Mouse (Mus musculus) neural tube, embryonic 11.5 days (tissue): ENCODE data around the gene Nip7. TPM values are rescaled to one million over a fixed set of nuclear protein-coding genes. Genes with fewer than 3 reads are reported as not detected.
A peak's percentile ranks its signal among the peaks of the same experiment; 100 is the strongest.
"Not testable (repeated sequence)": the region's sequence is repeated elsewhere in the genome, so short reads cannot be mapped to it uniquely, and the experiment has no call there.

Experiments
- ATAC-seq: fragments of 200-750 bp; cut with Nextera tagmentation; 2 replicates; pipeline ENCODE4 v1.8.0; 2017; ENCODE audit warnings: moderate number of reproducible peaks, mild to moderate bottlenecking, moderate TSS enrichment, moderate library complexity; ENCODE audit not compliant: insufficient read depth, low FRiP score, low TSS enrichment
- DNase-seq: peaks from one replicate; pipeline ENCODE4 v3.0.0-alpha.2; 2015; ENCODE audit warnings: low spot score
- H3K27ac ChIP-seq: fragments of 300-500 bp; sonication (generic); 2 replicates; pipeline ENCODE4 v1.5.1; 2014; ENCODE audit warnings: low read depth, mild to moderate bottlenecking, low read length
- H3K27me3 ChIP-seq: fragments of 300-500 bp; sonication (generic); 2 replicates; pipeline ENCODE4 v1.6.1; 2014; ENCODE audit warnings: mild to moderate bottlenecking, low read length, mixed read lengths; ENCODE audit not compliant: control insufficient read depth, insufficient read depth
- H3K36me3 ChIP-seq: fragments of 300-500 bp; sonication (generic); 2 replicates; pipeline ENCODE4 v1.6.1; 2014; ENCODE audit warnings: mild to moderate bottlenecking, low read length, moderate library complexity, mixed read lengths; ENCODE audit not compliant: control insufficient read depth, insufficient read depth
- H3K4me1 ChIP-seq: fragments of 300-500 bp; sonication (generic); 2 replicates; pipeline ENCODE4 v1.6.1; 2014; ENCODE audit warnings: low read length, mixed read lengths; ENCODE audit not compliant: control insufficient read depth, insufficient read depth
- H3K4me2 ChIP-seq: fragments of 300-500 bp; sonication (generic); 2 replicates; pipeline ENCODE4 v1.6.1; 2014; ENCODE audit warnings: low read depth, mild to moderate bottlenecking, moderate library complexity
- H3K4me3 ChIP-seq: fragments of 300-500 bp; sonication (generic); 2 replicates; pipeline ENCODE4 v1.5.1; 2014; ENCODE audit warnings: low read depth, low read length
- H3K9ac ChIP-seq: fragments of 300-500 bp; sonication (generic); 2 replicates; pipeline ENCODE4 v1.6.1; 2014; ENCODE audit warnings: mild to moderate bottlenecking, low read length
- H3K9me3 ChIP-seq: fragments of 300-500 bp; sonication (generic); 2 replicates; pipeline ENCODE4 v1.6.1; 2016; ENCODE audit warnings: low read length; ENCODE audit not compliant: control insufficient read depth
- WGBS: fragments of 180-500 bp; shearing (Covaris S2); extraction: QIAGEN DNeasy Blood & Tissue Kit; methylation state at CpG from one replicate; pipeline ENCODE4 v1.1.7; 2014; 5-methylcytosine and 5-hydroxymethylcytosine counted together
- polyA plus RNA-seq: library from polyadenylated mRNA; unstranded; fragments of >200 nt; fragmentation: Nextera tagmentation; extraction: Ambion mirVana; gene quantifications from 2 replicates; pipeline ENCODE4 v1.2.1, GENCODE M21; 2014

Gene Nip7
- polyA plus RNA-seq, 1 experiment from 2014 or later = 86.1 TPM

GRCm38 (mm10) chr8:107031577-107032090 lies 25.0 kb upstream of the Nip7 start:
- Histone ChIP-seq H3K4me1 (peaks cover 8% of the 10 kb centered on the region), H3K27me3 (no peaks in the 10 kb centered on the region), H3K27ac (peak overlapping the region; percentile 53), H3K4me3 (peak overlapping the region; percentile 94), H3K9me3 (no peaks in the 10 kb centered on the region), H3K36me3 (no peaks in the 10 kb centered on the region), H3K4me2 (peak overlapping the region; percentile 78), H3K9ac (peak overlapping the region; percentile 94)
- under 1% methylated on average over 35 of the region's 40 CpGs for WGBS
- no peak for DNase-seq
- peak; percentile 31; the same call in 1 of the 2 replicates for ATAC-seq

- not testable (repeated sequence) for H3K4me3 ChIP-seq, H3K36me3 ChIP-seq, H3K4me2 ChIP-seq, ATAC-seq, H3K27me3 ChIP-seq, H3K9ac ChIP-seq, H3K27ac ChIP-seq, H3K4me1 ChIP-seq, DNase-seq, H3K9me3 ChIP-seq
- WGBS = 94% methylated on average over 2 of the region's 2 CpGs
These were observed 23.1 kb upstream of the Nip7 start for GRCm38 (mm10) chr8:107033609-107034008.

- no peak for ATAC-seq
- no peaks in the 10 kb centered on the region for H3K9me3 ChIP-seq
- no peak overlapping the region for H3K9ac ChIP-seq
- no peaks in the 10 kb centered on the region for H3K27me3 ChIP-seq
- no peak for DNase-seq
- H3K36me3 ChIP-seq = peaks cover 2% of the 10 kb centered on the region
- H3K27ac ChIP-seq = no peak overlapping the region
- peaks cover 8% of the 10 kb centered on the region for H3K4me1 ChIP-seq
- WGBS = 84% methylated on average over 3 of the region's 3 CpGs
- no peak overlapping the region for H3K4me2 ChIP-seq
- no peak overlapping the region for H3K4me3 ChIP-seq
These were observed 21.0 kb upstream of the Nip7 start for GRCm38 (mm10) chr8:107035641-107036040.

- peaks cover 8% of the 10 kb centered on the region for H3K4me1 ChIP-seq
- no peaks in the 10 kb centered on the region for H3K27me3 ChIP-seq
- DNase-seq = no peak
- H3K36me3 ChIP-seq = peaks cover 3% of the 10 kb centered on the region
- ATAC-seq = no peak
- no peak overlapping the region for H3K4me2 ChIP-seq
- no peak overlapping the region for H3K4me3 ChIP-seq
- H3K9ac ChIP-seq = no peak overlapping the region
- no peaks in the 10 kb centered on the region for H3K9me3 ChIP-seq
- 94% methylated on average over 8 of the region's 8 CpGs for WGBS
- H3K27ac ChIP-seq = no peak overlapping the region
These were observed 20.1 kb upstream of the Nip7 start for GRCm38 (mm10) chr8:107036626-107037025.

- WGBS = 86% methylated on average over 7 of the region's 7 CpGs
- peaks cover 17% of the 10 kb centered on the region for H3K36me3 ChIP-seq
These were observed 16.0 kb upstream of the Nip7 start for GRCm38 (mm10) chr8:107040632-107041031.

GRCm38 (mm10) chr8:107045478-107045877 lies 11.2 kb upstream of the Nip7 start:
- Histone ChIP-seq H3K4me1 (0 out of 2 replicates have a peak, but pooled peaks cover 4% of the 10 kb centered on the region), H3K36me3 (peaks cover 23% of the 10 kb centered on the region), H3K9ac (no peak overlapping the region), H3K4me2 (no peak overlapping the region), H3K9me3 (no peaks in the 10 kb centered on the region), H3K27ac (no peak overlapping the region), H3K27me3 (no peaks in the 10 kb centered on the region), H3K4me3 (no peak overlapping the region)
- 89% methylated on average over 6 of the region's 6 CpGs for WGBS
- ATAC-seq = no peak
- DNase-seq = no peak

More at GRCm38 (mm10) chr8:107040632-107041031, 16.0 kb upstream of the Nip7 start:
- H3K4me3 ChIP-seq = no peak overlapping the region
- H3K27ac ChIP-seq = no peak overlapping the region
- DNase-seq (no peak), ATAC-seq (no peak)
- H3K27me3 ChIP-seq = no peaks in the 10 kb centered on the region
- H3K9me3 ChIP-seq = no peaks in the 10 kb centered on the region
- H3K9ac ChIP-seq = no peak overlapping the region
- H3K4me1 ChIP-seq = no peaks in the 10 kb centered on the region
- H3K4me2 ChIP-seq = no peak overlapping the region

GRCm38 (mm10) chr8:107046976-107047375 lies 9.7 kb upstream of the Nip7 start:
- Histone ChIP-seq H3K27ac (no peak overlapping the region), H3K4me2 (0 out of 2 replicates have a peak overlapping the region, but pooled peaks have one; percentile 93), H3K9ac (no peak overlapping the region), H3K9me3 (no peaks in the 10 kb centered on the region), H3K27me3 (no peaks in the 10 kb centered on the region), H3K4me3 (no peak overlapping the region), H3K4me1 (0 out of 2 replicates have a peak, but pooled peaks cover 4% of the 10 kb centered on the region), H3K36me3 (peaks cover 29% of the 10 kb centered on the region)
- WGBS = 92% methylated on average over 5 of the region's 5 CpGs
- no peak for DNase-seq
- no peak for ATAC-seq

- Histone ChIP-seq H3K4me3 (peak within 1 kb of the TSS; percentile 83), H3K36me3 (peaks cover 39% of the 10 kb centered on the region), H3K4me1 (0 out of 2 replicates have a peak, but pooled peaks cover 4% of the 10 kb centered on the region), H3K9ac (peak within 1 kb of the TSS; percentile 89), H3K27ac (peak within 1 kb of the TSS; percentile 85), H3K4me2 (peak within 1 kb of the TSS; percentile 93), H3K9me3 (no peaks in the 10 kb centered on the region), H3K27me3 (no peaks in the 10 kb centered on the region)
- ATAC-seq (peak; percentile 83), DNase-seq (peak; percentile 80)
- WGBS = under 1% methylated on average over 76 of the region's 87 CpGs
These were observed 8.4 kb upstream of the Nip7 start, which contains the start of gene Pdf for GRCm38 (mm10) chr8:107048061-107048941. Pdf (minus strand) TSS chr8:107048614.
